Mouse (Mus musculus) ES-Bruce4 (cell line): Measurements from ENCODE around the gene Atp6v1g3. TPM values are rescaled to one million over a fixed set of nuclear protein-coding genes. Genes with fewer than 3 reads are reported as not detected.

Source experiments
- H3K27ac ChIP-seq: 2 replicates; pipeline ENCODE4 v1.5.1; 2012; ENCODE audit warnings: low read length, inconsistent platforms; ENCODE audit not compliant: insufficient read depth
- H3K27me3 ChIP-seq: 2 replicates; pipeline ENCODE4 v1.6.1; 2012; ENCODE audit warnings: mild to moderate bottlenecking, low read length, inconsistent platforms; ENCODE audit not compliant: control insufficient read depth, poor library complexity, insufficient read depth, severe bottlenecking
- H3K36me3 ChIP-seq: 2 replicates; pipeline ENCODE4 v1.6.1; 2012; ENCODE audit warnings: inconsistent platforms, mild to moderate bottlenecking, low read length, moderate library complexity; ENCODE audit not compliant: control insufficient read depth, poor library complexity, insufficient read depth, severe bottlenecking
- H3K4me1 ChIP-seq: one replicate; pipeline ENCODE4 v1.8.1; 2011; ENCODE audit warnings: low read length; ENCODE audit not compliant: control insufficient read depth, insufficient read depth
- H3K4me3 ChIP-seq: 2 replicates; pipeline ENCODE4 v1.5.1; 2011; ENCODE audit warnings: low read depth, mild to moderate bottlenecking, low read length
- H3K9ac ChIP-seq: 2 replicates; pipeline ENCODE4 v1.6.1; 2012; ENCODE audit warnings: low read depth, mild to moderate bottlenecking, inconsistent platforms; ENCODE audit not compliant: poor library complexity, severe bottlenecking
- H3K9me3 ChIP-seq: replicated peaks from 2 replicates; pipeline ENCODE4 v1.6.1; 2012; ENCODE audit warnings: mild to moderate bottlenecking, low read length, inconsistent platforms; ENCODE audit not compliant: control insufficient read depth, poor library complexity, insufficient read depth, severe bottlenecking
- CTCF ChIP-seq: IDR thresholded peaks from one replicate; pipeline ENCODE4 v1.8.1; 2011; ENCODE audit warnings: low read depth, low read length
- EP300 ChIP-seq: IDR thresholded peaks from 2 replicates; pipeline ENCODE4 v1.6.1; 2011; ENCODE audit warnings: low read depth, low read length; ENCODE audit not compliant: insufficient read depth
- POLR2A ChIP-seq: IDR thresholded peaks from one replicate; pipeline ENCODE4 v1.8.1; 2011; ENCODE audit warnings: low read length; ENCODE audit not compliant: insufficient read depth
- polyA plus RNA-seq: library from polyadenylated mRNA; stranded (reverse); fragments of >200 nt; gene quantifications from 2 replicates; pipeline ENCODE4 v1.2.4, GENCODE M21; 2011; ENCODE audit warnings: low read depth; ENCODE audit not compliant: missing spikeins, insufficient read depth, insufficient read length

The Atp6v1g3 gene
- polyA plus RNA-seq, 1 experiment, result not detected

GRCm38 (mm10) chr1:138291463-138291862 is 17.9 kb downstream of the Atp6v1g3 start:
- H3K36me3 ChIP-seq, result no peaks in the 10 kb centered on the region
- H3K4me3 ChIP-seq, result no peak overlapping the region
- H3K27ac ChIP-seq, result no peak overlapping the region
- TF ChIP-seq CTCF (no peak), POLR2A (no peak)
- no peaks in the 10 kb centered on the region for H3K4me1 ChIP-seq
- no peaks in the 10 kb centered on the region for H3K9me3 ChIP-seq
- no peak overlapping the region for H3K9ac ChIP-seq
- H3K27me3 ChIP-seq, result peaks cover 1% of the 10 kb centered on the region; the same call in 1 of the 2 replicates

- H3K9ac ChIP-seq, result no peak overlapping the region
- H3K27ac ChIP-seq, result no peak overlapping the region
- H3K9me3 ChIP-seq, result no peaks in the 10 kb centered on the region
- H3K4me1 ChIP-seq, result no peaks in the 10 kb centered on the region
- H3K27me3 ChIP-seq, result peaks cover 1% of the 10 kb centered on the region; the same call in 1 of the 2 replicates
- H3K36me3 ChIP-seq, result no peaks in the 10 kb centered on the region
- TF ChIP-seq POLR2A, result no peak
- TF ChIP-seq CTCF, result no peak
- TF ChIP-seq EP300, result no peak
- H3K4me3 ChIP-seq, result no peak overlapping the region
These were observed 20.9 kb downstream of the Atp6v1g3 start for GRCm38 (mm10) chr1:138294487-138294886.

GRCm38 (mm10) chr1:138298156-138298555 is 24.6 kb downstream of the Atp6v1g3 start:
- TF ChIP-seq CTCF (no peak), POLR2A (no peak), EP300 (no peak)
- no peak overlapping the region for H3K27ac ChIP-seq
- H3K27me3 ChIP-seq, result no peaks in the 10 kb centered on the region
- no peaks in the 10 kb centered on the region for H3K9me3 ChIP-seq
- H3K4me1 ChIP-seq, result no peaks in the 10 kb centered on the region
- no peak overlapping the region for H3K9ac ChIP-seq
- H3K4me3 ChIP-seq, result no peak overlapping the region
- H3K36me3 ChIP-seq, result no peaks in the 10 kb centered on the region

GRCm38 (mm10) chr1:138299576-138299975 is 26.0 kb downstream of the Atp6v1g3 start:
- Histone ChIP-seq H3K27ac (no peak overlapping the region), H3K9ac (no peak overlapping the region), H3K4me3 (no peak overlapping the region), H3K4me1 (no peaks in the 10 kb centered on the region), H3K36me3 (no peaks in the 10 kb centered on the region), H3K9me3 (no peaks in the 10 kb centered on the region), H3K27me3 (no peaks in the 10 kb centered on the region)
- TF ChIP-seq POLR2A (no peak), EP300 (no peak)

GRCm38 (mm10) chr1:138301920-138302319 is 28.4 kb downstream of the Atp6v1g3 start:
- no peak overlapping the region for H3K27ac ChIP-seq
- H3K4me3 ChIP-seq, result no peak overlapping the region
- H3K9ac ChIP-seq, result no peak overlapping the region
- no peaks in the 10 kb centered on the region for H3K9me3 ChIP-seq
- no peaks in the 10 kb centered on the region for H3K36me3 ChIP-seq
- H3K27me3 ChIP-seq, result no peaks in the 10 kb centered on the region
- TF ChIP-seq CTCF, result no peak
- TF ChIP-seq POLR2A, result no peak
- no peak for TF ChIP-seq EP300
- H3K4me1 ChIP-seq, result no peaks in the 10 kb centered on the region

- Histone ChIP-seq H3K27ac (no peak overlapping the region), H3K4me3 (no peak overlapping the region), H3K36me3 (no peaks in the 10 kb centered on the region), H3K27me3 (no peaks in the 10 kb centered on the region), H3K9me3 (no peaks in the 10 kb centered on the region), H3K4me1 (no peaks in the 10 kb centered on the region), H3K9ac (no peak overlapping the region)
- TF ChIP-seq POLR2A (no peak), EP300 (no peak), CTCF (no peak)
These were observed 29.2 kb downstream of the Atp6v1g3 start for GRCm38 (mm10) chr1:138302756-138303155.

GRCm38 (mm10) chr1:138303296-138303695 is 29.8 kb downstream of the Atp6v1g3 start:
- no peak for TF ChIP-seq CTCF
- TF ChIP-seq POLR2A, result no peak
- TF ChIP-seq EP300, result no peak
- H3K27ac ChIP-seq, result no peak overlapping the region
- no peak overlapping the region for H3K4me3 ChIP-seq
- H3K9me3 ChIP-seq, result no peaks in the 10 kb centered on the region
- H3K36me3 ChIP-seq, result no peaks in the 10 kb centered on the region
- no peaks in the 10 kb centered on the region for H3K27me3 ChIP-seq
- no peak overlapping the region for H3K9ac ChIP-seq
- no peaks in the 10 kb centered on the region for H3K4me1 ChIP-seq
